Mouse (Mus musculus): Measurements from ENCODE around the gene Tulp4. TPM values are rescaled to one million over a fixed set of nuclear protein-coding genes. Genes with fewer than 3 reads are reported as not detected.

Gene Tulp4
- 55.1 TPM for polyA plus RNA-seq (2014; fragmentation: Illumina TruSeq; extraction: RNeasy Lipid Tissue Mini Kit (QIAGEN cat#74804); ENCODE audit: low replicate concordance)

DNA sequence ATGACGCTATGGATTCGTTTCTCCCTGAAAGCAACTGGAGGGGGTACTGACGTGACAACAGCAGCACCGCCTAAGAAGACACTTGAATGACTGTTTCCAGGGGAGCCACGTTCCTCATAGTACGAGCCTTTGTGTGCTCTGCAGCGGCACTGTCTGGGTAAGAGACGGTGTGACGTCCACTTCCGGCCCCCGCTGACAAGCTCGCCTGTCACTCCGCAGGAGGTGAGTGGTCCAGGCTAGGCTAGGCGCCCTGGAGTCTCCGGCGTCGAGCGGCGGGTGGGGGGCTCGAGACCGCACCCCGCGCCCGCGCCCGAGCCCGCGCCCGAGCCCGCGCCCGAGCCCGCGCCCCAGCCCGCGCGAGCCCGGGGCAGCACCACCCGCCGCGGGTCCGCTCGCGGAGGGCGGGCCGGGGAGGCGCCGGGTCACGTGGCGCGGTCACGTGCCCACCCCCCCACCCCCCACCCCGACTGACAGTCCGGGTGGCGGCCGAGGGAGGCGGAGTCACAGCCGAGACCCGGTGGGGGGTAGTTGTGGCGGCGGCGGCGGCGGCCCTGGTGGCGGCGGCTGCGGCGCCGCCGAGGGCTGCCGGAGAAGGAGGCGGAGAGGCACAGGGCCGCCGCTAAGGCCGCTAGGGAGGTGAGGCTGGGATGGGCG is at the start of gene Tulp4:
Gene Tulp4, plus strand, starts transcription at position 77 of the 654 bp plus-strand sequence.

DNA sequence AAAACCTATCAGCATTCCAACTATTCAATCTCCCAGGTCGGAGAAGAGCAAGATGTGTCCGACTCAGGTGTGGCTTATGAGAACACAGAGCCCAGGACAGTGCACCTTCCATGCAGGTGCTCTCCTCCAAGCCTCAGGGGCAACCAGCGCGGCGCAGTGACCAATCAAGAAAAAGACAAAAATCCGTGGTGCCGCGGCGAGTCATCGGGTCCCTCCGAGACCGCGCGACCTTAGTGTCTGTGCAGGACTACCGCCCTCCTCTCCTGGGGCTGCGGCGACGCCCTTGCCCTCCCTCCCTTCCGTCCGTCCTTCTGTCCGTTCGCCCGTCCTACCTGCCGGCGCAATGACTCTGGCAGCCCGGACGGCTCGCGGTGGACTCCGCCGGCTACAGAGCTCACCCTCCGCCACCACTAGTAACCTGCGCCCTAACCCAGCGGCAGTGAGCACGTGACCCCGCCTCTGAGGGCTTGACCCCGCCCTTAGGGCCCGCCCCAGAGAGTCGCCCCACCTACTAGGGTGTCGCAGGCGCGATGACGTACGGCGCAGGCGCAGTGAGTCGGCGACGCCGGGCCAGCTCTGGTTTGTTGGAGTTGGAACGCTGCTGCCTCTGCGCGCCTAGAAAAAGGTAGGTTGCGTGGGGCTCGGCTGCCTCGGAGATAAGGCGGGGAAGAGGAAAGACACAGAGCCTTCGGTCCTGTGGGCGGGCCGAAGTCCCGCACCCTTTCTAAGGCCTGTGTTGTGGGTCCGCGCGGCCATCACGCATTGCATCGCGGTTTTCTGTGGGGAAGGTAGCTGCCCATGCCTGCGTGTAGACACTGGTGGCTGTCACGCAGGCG is 26.7 kb upstream of the Tulp4 start, which contains the start of the genes Serac1 and Gtf2h5:
Gene Serac1, minus strand, starts transcription at position 455 of the 836 bp plus-strand sequence.
Gene Gtf2h5, plus strand, starts transcription at position 500 of the 836 bp plus-strand sequence.

DNA sequence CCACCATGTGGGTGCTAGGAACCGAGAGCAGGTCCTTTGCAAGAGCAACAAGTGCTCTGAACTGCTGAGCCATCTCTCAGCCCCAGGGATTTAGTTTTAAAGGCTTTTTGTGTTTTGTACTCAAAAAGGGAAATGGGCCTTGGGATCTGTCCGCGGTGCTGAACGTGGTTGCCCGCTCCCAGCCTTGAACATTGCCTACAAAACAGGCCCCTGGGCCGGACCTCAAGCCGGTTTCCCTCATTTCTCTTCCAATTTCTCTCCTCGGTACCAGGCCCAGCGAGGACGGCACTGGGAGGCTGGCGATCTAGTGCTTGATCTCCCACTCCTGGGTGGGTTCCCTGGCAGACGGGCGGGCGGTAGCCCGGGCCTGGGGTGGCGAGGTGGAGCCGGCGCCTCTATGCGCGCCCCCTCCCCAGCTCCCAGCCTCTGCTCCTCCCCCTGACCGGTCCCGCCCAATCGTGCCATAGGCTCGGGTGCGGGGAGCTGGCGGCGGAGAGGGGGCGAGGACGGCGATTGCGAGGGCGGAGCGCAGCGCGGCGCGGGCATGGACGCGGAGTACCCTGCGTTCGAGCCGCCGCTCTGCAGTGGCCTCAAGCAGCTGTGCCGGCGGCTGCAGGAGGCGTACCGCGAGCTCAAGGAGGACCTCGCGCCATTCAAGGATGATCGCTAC is 150.3 kb downstream of the Tulp4 start, which contains the start of gene Tmem181a:
Gene Tmem181a, plus strand, starts transcription at position 461 of the 670 bp plus-strand sequence.

Other genes starting within 250 kb of the Tulp4 start
- gene Synj2, start 165.2 kb upstream of the Tulp4 start, polyA plus RNA-seq (2014; fragmentation: Illumina TruSeq; extraction: RNeasy Lipid Tissue Mini Kit (QIAGEN cat#74804); ENCODE audit: low replicate concordance): 1.9 TPM
- 2.9 TPM for gene Serac1, start 26.7 kb upstream of the Tulp4 start, polyA plus RNA-seq (2014; fragmentation: Illumina TruSeq; extraction: RNeasy Lipid Tissue Mini Kit (QIAGEN cat#74804); ENCODE audit: low replicate concordance)
- gene Gtf2h5, start 26.7 kb upstream of the Tulp4 start, polyA plus RNA-seq (2014; fragmentation: Illumina TruSeq; extraction: RNeasy Lipid Tissue Mini Kit (QIAGEN cat#74804); ENCODE audit: low replicate concordance): 26.5 TPM
- 22.7 TPM for gene Tmem181a, start 150.4 kb downstream of the Tulp4 start, polyA plus RNA-seq (2014; fragmentation: Illumina TruSeq; extraction: RNeasy Lipid Tissue Mini Kit (QIAGEN cat#74804); ENCODE audit: low replicate concordance)
- gene Dynlt1a, start 211.1 kb downstream of the Tulp4 start, polyA plus RNA-seq (2014; fragmentation: Illumina TruSeq; extraction: RNeasy Lipid Tissue Mini Kit (QIAGEN cat#74804); ENCODE audit: low replicate concordance): 6.1 TPM